Mouse (Mus musculus) small intestine, adult 2 months (tissue): ENCODE results near the gene Gabrg3. TPM values are rescaled to one million over a fixed set of nuclear protein-coding genes. Genes with fewer than 3 reads are reported as not detected.

Experiments used
- H3K27ac ChIP-seq: fragments of 200-500 bp; 2 replicates; pipeline ENCODE4 v1.5.1; 2012; ENCODE audit warnings: low read depth, low read length, control low read depth, inconsistent platforms; ENCODE audit not compliant: insufficient read depth
- H3K27me3 ChIP-seq: fragments of 200-500 bp; 2 replicates; pipeline ENCODE4 v1.6.1; 2012; ENCODE audit warnings: mild to moderate bottlenecking, moderate library complexity, low read length, inconsistent platforms; ENCODE audit not compliant: control insufficient read depth, insufficient read depth
- H3K36me3 ChIP-seq: fragments of 200-500 bp; 2 replicates; pipeline ENCODE4 v1.6.1; 2012; ENCODE audit warnings: mild to moderate bottlenecking, low read length, control low read depth, inconsistent platforms; ENCODE audit not compliant: control insufficient read depth, insufficient read depth
- H3K4me1 ChIP-seq: fragments of 200-500 bp; 2 replicates; pipeline ENCODE4 v1.6.1; 2012; ENCODE audit warnings: low read length, inconsistent platforms, mixed read lengths; ENCODE audit not compliant: control insufficient read depth, insufficient read depth, insufficient read length
- H3K4me3 ChIP-seq: fragments of 200-500 bp; 2 replicates; pipeline ENCODE4 v1.5.1; 2012; ENCODE audit warnings: low read depth, mild to moderate bottlenecking, control low read depth, inconsistent platforms, low read length, moderate library complexity
- CTCF ChIP-seq: fragments of 200-500 bp; IDR thresholded peaks from 2 replicates; pipeline ENCODE4 v1.5.1; 2012; ENCODE audit warnings: low read depth, mild to moderate bottlenecking, control low read depth, inconsistent platforms, low read length, moderate library complexity, mixed read lengths; ENCODE audit not compliant: insufficient replicate concordance, insufficient read length; ENCODE audit errors: extremely low read depth
- POLR2A ChIP-seq: fragments of 200-500 bp; IDR thresholded peaks from 2 replicates; pipeline ENCODE4 v1.6.1; 2012; ENCODE audit warnings: low read depth, mild to moderate bottlenecking, control low read depth, inconsistent platforms, low read length, moderate library complexity
- WGBS: fragments of 180-500 bp; shearing (Covaris S2); methylation state at CpG from one replicate; pipeline ENCODE4 v1.1.7; 2018; 5-methylcytosine and 5-hydroxymethylcytosine counted together
- polyA plus RNA-seq: library from polyadenylated mRNA; depleted of rRNA; stranded (reverse); fragments of >200 nt; gene quantifications from 2 replicates; pipeline ENCODE4 v1.2.3, GENCODE M21; 2012

Gabrg3 gene
- polyA plus RNA-seq, 1 experiment, result 0.06 TPM

- Histone ChIP-seq H3K27ac (no peak overlapping the region), H3K27me3 (no peaks in the 10 kb centered on the region), H3K36me3 (no peaks in the 10 kb centered on the region), H3K4me3 (no peak overlapping the region), H3K4me1 (no peaks in the 10 kb centered on the region)
- WGBS, result 86% methylated on average over 2 of the region's 2 CpGs
- no peak for TF ChIP-seq CTCF
- no peak for TF ChIP-seq POLR2A
Observed at GRCm38 (mm10) chr7:57312018-57312417, 75.0 kb downstream of the Gabrg3 start.

DNA sequence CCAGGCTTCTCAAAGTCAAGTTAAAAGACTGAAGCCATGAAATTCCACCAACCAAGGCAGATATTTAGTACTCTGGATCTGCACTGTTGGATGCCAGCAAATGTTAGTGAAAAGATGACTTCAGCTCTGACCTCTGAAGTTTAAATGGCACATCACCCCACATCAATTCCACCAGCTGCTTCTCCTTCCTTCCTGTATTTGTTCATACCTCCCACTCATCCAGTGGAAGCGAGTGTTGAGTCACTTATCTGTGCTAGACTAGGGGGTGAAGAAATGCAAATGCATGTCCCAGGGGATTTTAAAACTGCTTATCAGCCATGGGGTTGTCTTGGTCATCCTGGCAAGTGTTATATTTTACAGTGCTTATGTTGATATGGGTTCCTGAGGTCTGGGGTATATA is 79.7 kb downstream of the Gabrg3 start:
- no peak overlapping the region for H3K4me3 ChIP-seq
- H3K36me3 ChIP-seq, result no peaks in the 10 kb centered on the region
- H3K4me1 ChIP-seq, result no peaks in the 10 kb centered on the region
- TF ChIP-seq CTCF, result no peak
- TF ChIP-seq POLR2A, result no peak
- no peak overlapping the region for H3K27ac ChIP-seq
- H3K27me3 ChIP-seq, result no peaks in the 10 kb centered on the region
- 45% methylated on average over 1 of the region's 1 CpGs for WGBS

DNA sequence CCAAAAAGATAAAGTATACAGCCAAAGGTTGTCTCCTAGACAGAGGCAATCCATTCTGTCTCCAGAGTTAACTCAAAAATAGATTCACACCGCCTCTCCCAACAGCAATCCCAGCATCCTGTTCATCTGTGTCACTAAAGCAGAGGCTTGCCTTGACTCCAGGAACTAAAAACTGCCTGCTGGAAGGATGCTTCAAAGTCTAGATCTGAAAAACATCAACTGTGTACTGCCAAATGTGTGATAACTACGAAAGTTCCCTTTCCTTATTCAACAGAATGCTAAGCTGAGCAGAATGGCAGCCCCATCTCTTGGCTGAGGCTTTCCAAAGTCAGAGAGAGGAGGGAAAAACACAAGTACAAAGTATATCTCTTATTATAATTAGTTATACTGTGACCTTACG is 90.3 kb downstream of the Gabrg3 start:
- H3K27ac ChIP-seq, result no peak overlapping the region
- TF ChIP-seq POLR2A (no peak), CTCF (no peak)
- H3K27me3 ChIP-seq, result no peaks in the 10 kb centered on the region
- H3K4me1 ChIP-seq, result no peaks in the 10 kb centered on the region
- 70% methylated on average over 3 of the region's 3 CpGs for WGBS
- H3K4me3 ChIP-seq, result no peak overlapping the region
- H3K36me3 ChIP-seq, result no peaks in the 10 kb centered on the region

- WGBS, result 58% methylated on average over 1 of the region's 1 CpGs
- TF ChIP-seq POLR2A (no peak), CTCF (no peak)
- no peak overlapping the region for H3K27ac ChIP-seq
- H3K36me3 ChIP-seq, result no peaks in the 10 kb centered on the region
- H3K4me1 ChIP-seq, result no peaks in the 10 kb centered on the region
- no peak overlapping the region for H3K4me3 ChIP-seq
- no peaks in the 10 kb centered on the region for H3K27me3 ChIP-seq
Observed at GRCm38 (mm10) chr7:57294127-57294526, 92.9 kb downstream of the Gabrg3 start.

- Histone ChIP-seq H3K27ac (no peak overlapping the region), H3K4me3 (no peak overlapping the region), H3K4me1 (no peaks in the 10 kb centered on the region), H3K36me3 (no peaks in the 10 kb centered on the region), H3K27me3 (no peaks in the 10 kb centered on the region)
- TF ChIP-seq CTCF (no peak), POLR2A (no peak)
- WGBS, result 74% methylated on average over 6 of the region's 6 CpGs
Observed at GRCm38 (mm10) chr7:57293564-57293963, 93.4 kb downstream of the Gabrg3 start.

- Histone ChIP-seq H3K4me1 (no peaks in the 10 kb centered on the region), H3K36me3 (no peaks in the 10 kb centered on the region), H3K27ac (no peak overlapping the region), H3K27me3 (no peaks in the 10 kb centered on the region), H3K4me3 (no peak overlapping the region)
- TF ChIP-seq CTCF (no peak), POLR2A (no peak)
- 76% methylated on average over 6 of the region's 6 CpGs for WGBS
Observed at GRCm38 (mm10) chr7:57283186-57283585, 103.8 kb downstream of the Gabrg3 start.

DNA sequence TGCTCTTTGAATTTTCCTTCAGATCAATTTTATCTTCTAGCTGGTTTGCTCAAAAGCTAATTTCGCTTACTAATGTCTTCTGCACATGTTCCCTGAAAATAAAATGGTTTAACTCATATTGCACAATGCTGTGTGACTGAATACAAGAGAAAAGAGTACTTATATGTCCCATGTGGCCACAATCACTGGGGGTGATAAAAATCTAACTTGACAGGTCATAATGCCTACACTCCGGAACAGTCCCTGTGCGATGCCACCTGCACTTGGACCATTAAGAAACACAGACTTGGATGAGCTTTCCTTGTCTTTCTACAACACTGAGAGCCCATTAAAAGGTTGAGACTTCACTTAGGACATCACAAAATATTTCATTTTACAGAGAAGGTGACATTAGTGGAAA is 108.1 kb downstream of the Gabrg3 start:
- Histone ChIP-seq H3K27me3 (no peaks in the 10 kb centered on the region), H3K4me3 (no peak overlapping the region), H3K36me3 (no peaks in the 10 kb centered on the region), H3K4me1 (no peaks in the 10 kb centered on the region), H3K27ac (no peak overlapping the region)
- TF ChIP-seq POLR2A (no peak), CTCF (no peak)
- 80% methylated on average over 3 of the region's 3 CpGs for WGBS

- Histone ChIP-seq H3K36me3 (no peaks in the 10 kb centered on the region), H3K27ac (no peak overlapping the region), H3K27me3 (no peaks in the 10 kb centered on the region), H3K4me1 (no peaks in the 10 kb centered on the region), H3K4me3 (no peak overlapping the region)
- no peak for TF ChIP-seq CTCF
- no peak for TF ChIP-seq POLR2A
- 21% methylated on average over 1 of the region's 1 CpGs for WGBS
Observed at GRCm38 (mm10) chr7:57260201-57260600, 126.8 kb downstream of the Gabrg3 start.
